Mouse (Mus musculus) heart, adult 2 months (tissue): ENCODE measurements around the gene Fbxw8. TPM values are rescaled to one million over a fixed set of nuclear protein-coding genes. Genes with fewer than 3 reads are reported as not detected.

Experiments used
- DNase-seq, 2 experiments: peaks; one replicate each; pipeline ENCODE4 v3.0.0; 2021
- H3K27ac ChIP-seq: fragments of 200-600 bp; 2 replicates; pipeline ENCODE4 v1.8.1; 2022
- H3K27me3 ChIP-seq: fragments of 200-500 bp; 2 replicates; pipeline ENCODE4 v1.6.1; 2012; ENCODE audit warnings: mild to moderate bottlenecking, low read length, inconsistent platforms, mixed read lengths; ENCODE audit not compliant: control insufficient read depth, insufficient read depth
- H3K36me3 ChIP-seq: fragments of 200-500 bp; 2 replicates; pipeline ENCODE4 v1.6.1; 2012; ENCODE audit warnings: low read length, inconsistent platforms; ENCODE audit not compliant: control insufficient read depth, insufficient read depth
- H3K4me1 ChIP-seq: fragments of 200-500 bp; 2 replicates; pipeline ENCODE4 v1.6.1; 2011; ENCODE audit warnings: low read length; ENCODE audit not compliant: control insufficient read depth, insufficient read depth
- H3K4me3 ChIP-seq: fragments of 200-600 bp; 2 replicates; pipeline ENCODE4 v1.8.1; 2022
- H3K79me2 ChIP-seq: fragments of 200-500 bp; replicated peaks from 2 replicates; pipeline ENCODE4 v1.6.1; 2012; ENCODE audit warnings: mild to moderate bottlenecking, inconsistent platforms, low read length, moderate library complexity, mixed read lengths; ENCODE audit not compliant: control insufficient read depth, insufficient read depth
- H3K9ac ChIP-seq: fragments of 200-500 bp; 2 replicates; pipeline ENCODE4 v1.6.1; 2012; ENCODE audit warnings: low read depth, mild to moderate bottlenecking, control low read depth, inconsistent platforms, low read length, mixed read lengths
- CTCF ChIP-seq: fragments of 200-600 bp; IDR thresholded peaks from 2 replicates; pipeline ENCODE4 v1.8.1; 2022; ENCODE audit warnings: antibody characterized with exemption, mild to moderate bottlenecking, moderate library complexity
- EP300 ChIP-seq: fragments of 200-500 bp; IDR thresholded peaks from 2 replicates; pipeline ENCODE4 v1.6.1; 2011; ENCODE audit warnings: low read depth, low read length, control low read depth; ENCODE audit not compliant: insufficient read depth
- POLR2A ChIP-seq: fragments of 200-500 bp; IDR thresholded peaks from 2 replicates; pipeline ENCODE4 v1.6.1; 2011; ENCODE audit warnings: mild to moderate bottlenecking, low read depth, low read length, control low read depth; ENCODE audit not compliant: insufficient read depth
- WGBS: fragments of 180-500 bp; shearing (Covaris S2); methylation state at CpG from one replicate; pipeline ENCODE4 v1.1.7; 2018; 5-methylcytosine and 5-hydroxymethylcytosine counted together
- intact Hi-C: fragments of 180-260 bp; cut with DNase I; formaldehyde crosslinking; loops from one replicate; pipeline ENCODE4 v1.15.1; 2025
- polyA plus RNA-seq: library from polyadenylated mRNA; depleted of rRNA; stranded (reverse); fragments of >200 nt; gene quantifications from 2 replicates; pipeline ENCODE4 v1.2.3, GENCODE M21; 2012
- total RNA-seq, 2 experiments: library from RNA; stranded (reverse); gene quantifications; 2 replicates each; pipeline ENCODE4 v1.2.3; 2021

Gene Fbxw8
- total and polyA plus RNA-seq, 3 experiments = 35.1 to 39.2 (median 36.8) TPM

DNA sequence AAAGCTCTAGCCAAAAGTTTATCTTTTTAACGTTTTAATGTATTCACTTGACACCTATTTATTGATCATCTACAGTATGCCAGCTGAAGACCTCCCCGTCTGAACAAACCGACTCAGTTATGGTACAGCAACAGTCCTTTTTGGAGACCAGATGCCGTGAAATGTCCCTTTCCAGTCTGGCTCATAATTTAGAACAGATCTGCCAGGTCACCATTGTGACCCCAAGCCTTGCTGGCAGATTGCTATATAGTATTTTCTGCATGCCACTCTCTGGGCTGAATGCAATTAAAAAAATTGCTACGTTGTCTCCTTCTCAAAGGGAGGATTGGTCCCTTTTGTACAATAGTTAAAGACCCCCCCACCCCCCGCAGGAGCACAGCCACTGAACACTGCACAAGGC, 33.1 kb upstream of the Fbxw8 start:
- Histone ChIP-seq H3K4me3 (no peak overlapping the region), H3K4me1 (no peaks in the 10 kb centered on the region), H3K9ac (no peak overlapping the region), H3K27me3 (no peaks in the 10 kb centered on the region), H3K27ac (no peak overlapping the region), H3K36me3 (no peaks in the 10 kb centered on the region), H3K79me2 (no peaks in the 10 kb centered on the region)
- 71% methylated on average over 6 of the region's 6 CpGs for WGBS
- intact Hi-C loops = no loop called here
- DNase-seq = no peak
- TF ChIP-seq POLR2A (no peak), EP300 (no peak), CTCF (no peak)

DNA sequence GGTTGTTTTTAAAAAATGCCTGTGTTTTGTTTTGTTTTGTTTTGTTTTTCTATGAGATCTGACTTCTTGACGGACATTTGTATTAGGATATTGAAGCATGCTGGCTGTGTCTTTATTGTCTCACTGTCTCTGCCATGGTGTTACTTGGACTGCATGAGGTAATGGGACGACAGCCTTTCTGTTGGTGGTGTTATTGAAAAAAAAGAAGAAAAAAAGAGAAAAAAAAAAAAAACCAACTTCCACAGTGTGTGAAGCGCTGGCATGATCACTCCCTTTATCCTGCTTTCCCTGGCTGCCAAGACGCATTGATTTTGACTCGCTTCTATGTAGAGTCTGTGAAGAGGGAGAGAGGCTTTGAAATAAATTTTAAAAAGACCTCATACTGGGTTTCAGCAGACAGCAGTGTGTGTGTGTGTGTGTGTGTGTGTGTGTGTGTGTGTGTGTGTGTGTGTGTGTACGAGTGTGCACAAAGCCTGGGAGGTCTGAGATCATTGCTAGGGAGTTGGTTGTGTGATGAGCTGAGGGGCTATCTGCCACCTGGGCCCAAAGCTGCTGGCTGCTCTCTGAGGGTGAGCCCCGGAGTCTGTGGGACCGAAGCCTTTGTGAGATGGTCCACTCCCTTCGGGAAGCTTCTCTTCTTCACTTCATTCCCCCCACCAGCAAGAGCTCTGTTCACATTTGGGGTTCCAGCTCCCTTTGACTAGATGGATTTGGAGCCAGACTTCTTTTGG, 31.8 kb upstream of the Fbxw8 start:
- no peaks in the 10 kb centered on the region for H3K79me2 ChIP-seq
- H3K4me1 ChIP-seq = no peaks in the 10 kb centered on the region
- TF ChIP-seq EP300 (no peak), POLR2A (no peak), CTCF (no peak)
- intact Hi-C loops = no loop called here
- H3K27me3 ChIP-seq = no peaks in the 10 kb centered on the region
- no peak overlapping the region for H3K27ac ChIP-seq
- WGBS = 73% methylated on average over 9 of the region's 9 CpGs
- DNase-seq = no peak
- H3K9ac ChIP-seq = no peak overlapping the region
- no peaks in the 10 kb centered on the region for H3K36me3 ChIP-seq
- no peak overlapping the region for H3K4me3 ChIP-seq

DNA sequence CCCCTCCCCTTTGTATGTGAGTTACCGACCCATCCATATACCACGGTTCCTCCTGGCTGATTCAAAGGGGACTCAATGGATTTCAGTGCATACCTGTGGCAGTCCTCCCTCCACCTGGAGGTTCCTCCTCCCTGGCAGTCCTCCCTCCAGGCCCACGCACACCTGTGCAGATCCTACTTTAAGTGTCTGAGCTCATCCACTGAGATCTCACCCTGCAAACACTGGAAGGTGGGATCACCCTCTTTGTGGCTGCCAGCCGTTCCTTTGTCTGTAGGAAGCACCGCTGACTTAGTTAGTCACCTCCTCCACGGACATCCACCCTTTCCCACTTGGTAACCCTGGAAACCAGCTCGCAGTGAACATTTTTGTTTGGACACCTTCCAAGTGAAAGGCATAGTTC, 22.4 kb upstream of the Fbxw8 start:
- 62% methylated on average over 7 of the region's 7 CpGs for WGBS
- no peaks in the 10 kb centered on the region for H3K79me2 ChIP-seq

DNA sequence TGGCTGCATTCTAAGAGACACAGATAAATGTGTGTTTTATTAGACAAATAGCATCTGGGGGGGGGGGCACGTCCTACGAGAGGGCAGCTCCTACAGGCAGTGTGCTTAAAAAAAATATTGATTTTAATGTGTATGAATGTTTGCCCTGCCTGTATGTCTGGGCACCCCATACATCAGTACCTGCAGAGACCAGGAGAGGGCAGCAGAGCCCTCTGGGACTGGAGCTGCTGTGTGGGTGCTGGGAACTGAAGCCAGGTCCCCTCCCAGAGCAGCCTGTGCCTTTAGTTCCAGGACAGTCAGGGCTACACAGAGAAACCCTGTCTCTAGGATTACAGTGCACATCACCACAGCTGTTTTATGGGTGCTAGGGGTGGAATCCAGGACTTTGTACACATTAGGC, 19.9 kb upstream of the Fbxw8 start:
- Histone ChIP-seq H3K27ac (no peak overlapping the region), H3K27me3 (peaks cover 15% of the 10 kb centered on the region), H3K79me2 (no peaks in the 10 kb centered on the region), H3K9ac (no peak overlapping the region), H3K4me3 (no peak overlapping the region), H3K4me1 (peaks cover 4% of the 10 kb centered on the region; the same call in 1 of the 2 replicates), H3K36me3 (no peaks in the 10 kb centered on the region)
- no peak for DNase-seq
- TF ChIP-seq EP300 = no peak
- no peak for TF ChIP-seq POLR2A
- peak; percentile 53 for TF ChIP-seq CTCF
- intact Hi-C loops = no loop called here
- 33% methylated on average over 2 of the region's 2 CpGs for WGBS

More for the DNA sequence above, 22.4 kb upstream of the Fbxw8 start:
- H3K27me3 ChIP-seq = peaks cover 6% of the 10 kb centered on the region
- TF ChIP-seq EP300 (no peak), CTCF (no peak), POLR2A (no peak)
- DNase-seq = no peak
- intact Hi-C loops = no loop called here
- H3K27ac ChIP-seq = no peak overlapping the region
- H3K4me1 ChIP-seq = no peaks in the 10 kb centered on the region
- H3K4me3 ChIP-seq = no peak overlapping the region
- no peak overlapping the region for H3K9ac ChIP-seq
- no peaks in the 10 kb centered on the region for H3K36me3 ChIP-seq

DNA sequence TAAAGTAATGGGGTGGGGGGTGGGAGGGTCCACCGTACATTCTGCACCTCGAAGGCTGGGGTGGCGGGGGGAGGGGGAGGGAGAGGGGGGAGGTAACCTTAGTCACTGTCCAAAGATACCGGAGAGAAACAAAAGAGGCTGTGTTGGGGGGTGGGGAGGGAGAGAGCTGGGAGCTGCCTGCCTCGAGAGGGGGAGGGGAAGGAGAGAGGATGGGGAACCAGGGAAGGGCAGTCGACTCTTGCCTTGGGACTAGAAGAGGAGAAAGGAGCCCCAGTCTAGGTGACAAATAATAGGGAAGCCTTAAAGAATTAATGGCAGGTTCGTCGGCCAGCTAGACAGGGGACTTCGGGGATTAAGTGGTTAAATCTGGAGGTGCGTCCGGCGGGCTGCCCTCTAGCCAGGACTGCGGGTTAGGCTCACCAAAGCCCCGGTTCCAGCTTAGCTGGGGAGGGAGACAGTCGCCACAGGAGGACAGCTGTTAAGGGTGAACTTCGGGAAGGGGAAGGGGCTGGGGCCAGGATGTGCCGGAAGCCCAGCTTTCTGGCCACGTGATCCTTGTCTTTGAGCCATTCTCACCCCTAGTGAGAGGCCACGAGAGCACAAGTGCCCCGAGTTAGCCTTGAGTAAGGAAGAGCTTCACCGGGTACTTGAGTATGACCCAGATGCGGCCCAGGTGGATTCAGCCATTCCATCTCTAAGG, 19.2 kb upstream of the Fbxw8 start:
- Histone ChIP-seq H3K27ac (no peak overlapping the region), H3K4me3 (no peak overlapping the region), H3K9ac (no peak overlapping the region), H3K4me1 (peaks cover 4% of the 10 kb centered on the region; the same call in 1 of the 2 replicates), H3K36me3 (no peaks in the 10 kb centered on the region), H3K79me2 (no peaks in the 10 kb centered on the region), H3K27me3 (peaks cover 17% of the 10 kb centered on the region)
- DNase-seq = no peak
- intact Hi-C loops = loop anchor here (5.0 kb wide), 1 partner anchor 68 kb away; no protein-coding TSS in a partner anchor
- no peak for TF ChIP-seq POLR2A
- no peak for TF ChIP-seq CTCF
- TF ChIP-seq EP300 = no peak
- WGBS = 2% methylated on average over 22 of the region's 22 CpGs

DNA sequence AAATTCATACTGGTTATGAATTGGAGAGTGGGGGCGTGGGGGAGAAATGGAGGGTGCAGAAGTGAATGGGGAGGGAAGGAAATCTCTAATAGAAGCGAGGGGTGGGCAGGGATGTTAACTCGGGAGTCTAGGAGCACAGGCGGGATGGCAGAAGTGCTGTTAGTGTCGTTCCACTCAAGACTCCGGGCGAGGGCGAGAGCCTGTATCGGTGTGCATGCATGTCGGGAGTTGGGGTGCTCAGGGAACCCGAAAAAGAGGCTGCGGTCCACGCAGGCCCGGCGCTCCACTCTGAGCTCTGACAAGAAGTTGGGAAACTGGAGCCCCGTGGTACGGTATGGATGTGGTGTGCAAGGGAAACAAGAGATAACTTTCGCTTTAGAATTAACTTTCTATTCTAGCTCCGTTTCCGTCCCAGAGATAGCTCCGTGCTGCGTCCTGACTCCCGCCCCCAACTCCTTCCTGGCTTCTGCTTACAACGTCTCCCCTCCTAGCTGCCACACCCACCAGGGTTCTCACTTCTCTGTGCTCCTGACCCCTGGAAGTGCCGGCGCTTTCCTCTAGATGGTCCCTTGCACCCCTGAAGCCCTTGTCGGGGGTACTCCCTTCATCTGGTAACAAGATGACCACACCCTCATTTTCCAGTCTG, 16.9 kb upstream of the Fbxw8 start:
- Histone ChIP-seq H3K36me3 (no peaks in the 10 kb centered on the region), H3K9ac (peak overlapping the region; percentile 54), H3K4me1 (peaks cover 4% of the 10 kb centered on the region; the same call in 1 of the 2 replicates), H3K4me3 (peak overlapping the region; percentile 49), H3K79me2 (no peaks in the 10 kb centered on the region), H3K27ac (no peak overlapping the region), H3K27me3 (peaks cover 21% of the 10 kb centered on the region)
- WGBS = 2% methylated on average over 27 of the region's 27 CpGs
- DNase-seq = no peak
- no peak for TF ChIP-seq POLR2A
- TF ChIP-seq CTCF = no peak
- TF ChIP-seq EP300 = no peak
- intact Hi-C loops = loop anchor here (5.0 kb wide), 1 partner anchor 70 kb away; no protein-coding TSS in a partner anchor
